Mouse (Mus musculus): Measurements from ENCODE around the gene Hps3. TPM values are rescaled to one million over a fixed set of nuclear protein-coding genes. Genes with fewer than 3 reads are reported as not detected.

Hps3 gene
- polyA plus RNA-seq, 1 experiment = 41.6 TPM

DNA sequence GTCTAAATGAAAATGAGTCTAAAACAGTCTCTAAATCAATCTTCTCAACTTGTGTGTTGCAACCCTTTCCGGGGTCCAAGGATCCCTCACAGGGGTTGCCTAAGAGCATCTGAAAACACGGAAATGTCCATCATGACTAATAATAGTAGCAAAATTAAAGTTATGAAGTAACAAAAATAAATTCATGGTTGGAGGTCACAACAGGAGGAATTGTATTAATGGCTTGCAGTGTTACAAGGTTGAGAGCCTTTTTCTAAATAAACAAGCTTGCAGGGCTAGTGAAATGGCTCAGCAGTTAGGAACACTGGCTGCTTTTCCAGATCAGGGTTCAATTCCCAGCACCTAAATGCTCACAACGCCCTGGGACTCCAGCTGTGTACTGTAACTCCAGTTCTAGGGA lies 45.1 kb downstream of the Hps3 start:
- no peak for DNase-seq
- TF ChIP-seq CTCF (IDR thresholded peaks at IDR 0.05; ENCODE audit: borderline replicate concordance, control insufficient read depth, extremely low read depth, insufficient read depth, low read length, poor library complexity) = no peak
- no peak for TF ChIP-seq POLR2A (IDR thresholded peaks at IDR 0.05; ENCODE audit: control insufficient read depth, extremely low read depth, insufficient read depth, low read length, poor library complexity)

DNA sequence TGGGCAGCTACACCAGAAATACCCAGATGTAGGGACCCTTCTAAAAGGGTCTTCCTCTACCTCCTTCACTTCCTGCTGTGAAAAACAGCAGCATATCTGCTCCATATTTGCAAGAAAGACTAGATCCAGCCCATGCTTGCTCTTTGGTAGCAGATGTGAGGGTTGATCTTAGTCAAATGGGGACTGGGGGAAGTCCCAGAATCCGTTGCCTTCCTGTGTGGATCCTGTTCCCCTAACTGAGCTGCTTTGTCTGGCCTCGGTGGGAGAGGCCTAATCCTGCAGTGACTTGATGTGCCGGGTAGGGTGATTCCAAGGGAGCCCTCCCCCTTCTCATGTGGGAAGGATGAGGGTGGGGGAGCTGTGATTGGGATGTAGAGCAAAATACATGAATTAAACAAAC lies 49.0 kb downstream of the Hps3 start:
- TF ChIP-seq POLR2A (IDR thresholded peaks at IDR 0.05; ENCODE audit: control insufficient read depth, extremely low read depth, insufficient read depth, low read length, poor library complexity) (no peak), CTCF (IDR thresholded peaks at IDR 0.05; ENCODE audit: borderline replicate concordance, control insufficient read depth, extremely low read depth, insufficient read depth, low read length, poor library complexity) (no peak)
- no peaks in the 10 kb centered on the region for H3K36me3 ChIP-seq (ENCODE audit: control insufficient read depth, insufficient read depth, low read length)
- no peak overlapping the region for H3K4me3 ChIP-seq (ENCODE audit: control insufficient read depth, insufficient read depth, low read length)
- DNase-seq = no peak
- H3K27me3 ChIP-seq (ENCODE audit: control insufficient read depth, insufficient read depth, low read length) = no peaks in the 10 kb centered on the region
- H3K27ac ChIP-seq (ENCODE audit: control insufficient read depth, insufficient read depth, low read length) = no peak overlapping the region
- no peaks in the 10 kb centered on the region for H3K4me1 ChIP-seq (replicated peaks; ENCODE audit: control insufficient read depth, insufficient read depth, low read length)
- 72% methylated on average over 3 of the region's 3 CpGs for WGBS

More for the DNA sequence above, 45.1 kb downstream of the Hps3 start:
- no peak overlapping the region for H3K4me3 ChIP-seq (ENCODE audit: control insufficient read depth, insufficient read depth, low read length)
- H3K27ac ChIP-seq (ENCODE audit: control insufficient read depth, insufficient read depth, low read length) = no peak overlapping the region
- H3K27me3 ChIP-seq (ENCODE audit: control insufficient read depth, insufficient read depth, low read length) = no peaks in the 10 kb centered on the region
- no peaks in the 10 kb centered on the region for H3K36me3 ChIP-seq (ENCODE audit: control insufficient read depth, insufficient read depth, low read length)
- WGBS = 93% methylated on average over 3 of the region's 3 CpGs
- no peaks in the 10 kb centered on the region for H3K4me1 ChIP-seq (replicated peaks; ENCODE audit: control insufficient read depth, insufficient read depth, low read length)

DNA sequence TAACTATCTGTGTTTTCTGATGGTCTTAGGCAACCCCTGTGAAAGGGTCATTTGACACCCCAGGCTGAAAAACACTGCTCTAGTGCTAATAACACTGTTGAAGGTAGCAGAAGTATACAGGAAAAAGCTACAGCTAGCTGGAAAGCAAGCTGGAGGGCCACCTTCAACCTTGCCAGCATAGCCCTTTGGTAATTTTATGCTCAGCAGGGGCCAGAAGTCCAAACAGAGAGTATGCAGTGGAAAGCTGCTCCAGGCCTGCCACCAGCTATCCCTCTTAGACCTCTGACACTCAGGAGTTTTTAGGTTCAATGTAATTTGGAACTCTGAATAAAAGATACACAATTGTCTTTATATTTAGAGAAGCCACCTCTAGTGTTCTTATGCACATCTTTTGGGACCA lies 52.3 kb downstream of the Hps3 start:
- H3K27me3 ChIP-seq (ENCODE audit: control insufficient read depth, insufficient read depth, low read length) = no peaks in the 10 kb centered on the region
- no peaks in the 10 kb centered on the region for H3K36me3 ChIP-seq (ENCODE audit: control insufficient read depth, insufficient read depth, low read length)
- DNase-seq = no peak
- H3K4me3 ChIP-seq (ENCODE audit: control insufficient read depth, insufficient read depth, low read length) = no peak overlapping the region
- TF ChIP-seq CTCF (IDR thresholded peaks at IDR 0.05; ENCODE audit: borderline replicate concordance, control insufficient read depth, extremely low read depth, insufficient read depth, low read length, poor library complexity) (no peak), POLR2A (IDR thresholded peaks at IDR 0.05; ENCODE audit: control insufficient read depth, extremely low read depth, insufficient read depth, low read length, poor library complexity) (no peak)
- H3K4me1 ChIP-seq (replicated peaks; ENCODE audit: control insufficient read depth, insufficient read depth, low read length) = no peaks in the 10 kb centered on the region
- H3K27ac ChIP-seq (ENCODE audit: control insufficient read depth, insufficient read depth, low read length) = no peak overlapping the region

- Histone ChIP-seq H3K4me3 (ENCODE audit: control insufficient read depth, insufficient read depth, low read length) (no peak overlapping the region), H3K27ac (ENCODE audit: control insufficient read depth, insufficient read depth, low read length) (no peak overlapping the region), H3K36me3 (ENCODE audit: control insufficient read depth, insufficient read depth, low read length) (no peaks in the 10 kb centered on the region), H3K27me3 (ENCODE audit: control insufficient read depth, insufficient read depth, low read length) (no peaks in the 10 kb centered on the region), H3K4me1 (replicated peaks; ENCODE audit: control insufficient read depth, insufficient read depth, low read length) (no peaks in the 10 kb centered on the region)
- no peak for TF ChIP-seq POLR2A (IDR thresholded peaks at IDR 0.05; ENCODE audit: control insufficient read depth, extremely low read depth, insufficient read depth, low read length, poor library complexity)
- no peak for TF ChIP-seq CTCF (IDR thresholded peaks at IDR 0.05; ENCODE audit: borderline replicate concordance, control insufficient read depth, extremely low read depth, insufficient read depth, low read length, poor library complexity)
- WGBS = 93% methylated on average over 2 of the region's 2 CpGs
- no peak for DNase-seq
These were observed 54.0 kb downstream of the Hps3 start for GRCm38 (mm10) chr3:19981156-19981555.

DNA sequence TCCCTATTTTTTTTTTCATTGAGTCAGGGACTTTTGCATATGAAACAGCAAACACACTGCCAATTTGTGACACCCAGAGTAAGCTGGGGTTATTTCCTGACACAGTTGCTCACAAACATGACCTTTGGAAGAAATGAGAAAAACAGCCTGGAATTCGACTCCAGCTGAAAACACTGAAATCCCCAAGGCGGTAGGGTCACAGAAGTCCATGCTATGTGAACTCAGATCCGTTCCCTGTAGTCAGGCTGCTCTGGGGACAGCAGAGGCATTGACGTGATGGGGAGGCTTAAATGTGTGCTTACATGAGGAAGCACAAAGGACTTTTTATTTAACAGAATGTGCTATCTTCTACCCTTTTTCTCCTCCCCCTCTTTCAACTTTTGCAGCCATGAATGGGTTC lies 56.6 kb downstream of the Hps3 start:
- TF ChIP-seq CTCF (IDR thresholded peaks at IDR 0.05; ENCODE audit: borderline replicate concordance, control insufficient read depth, extremely low read depth, insufficient read depth, low read length, poor library complexity) (no peak), POLR2A (IDR thresholded peaks at IDR 0.05; ENCODE audit: control insufficient read depth, extremely low read depth, insufficient read depth, low read length, poor library complexity) (no peak)
- H3K4me1 ChIP-seq (replicated peaks; ENCODE audit: control insufficient read depth, insufficient read depth, low read length) = no peaks in the 10 kb centered on the region
- no peak overlapping the region for H3K27ac ChIP-seq (ENCODE audit: control insufficient read depth, insufficient read depth, low read length)
- H3K36me3 ChIP-seq (ENCODE audit: control insufficient read depth, insufficient read depth, low read length) = no peaks in the 10 kb centered on the region
- 87% methylated on average over 4 of the region's 4 CpGs for WGBS
- no peak for DNase-seq
- no peak overlapping the region for H3K4me3 ChIP-seq (ENCODE audit: control insufficient read depth, insufficient read depth, low read length)
- H3K27me3 ChIP-seq (ENCODE audit: control insufficient read depth, insufficient read depth, low read length) = no peaks in the 10 kb centered on the region

DNA sequence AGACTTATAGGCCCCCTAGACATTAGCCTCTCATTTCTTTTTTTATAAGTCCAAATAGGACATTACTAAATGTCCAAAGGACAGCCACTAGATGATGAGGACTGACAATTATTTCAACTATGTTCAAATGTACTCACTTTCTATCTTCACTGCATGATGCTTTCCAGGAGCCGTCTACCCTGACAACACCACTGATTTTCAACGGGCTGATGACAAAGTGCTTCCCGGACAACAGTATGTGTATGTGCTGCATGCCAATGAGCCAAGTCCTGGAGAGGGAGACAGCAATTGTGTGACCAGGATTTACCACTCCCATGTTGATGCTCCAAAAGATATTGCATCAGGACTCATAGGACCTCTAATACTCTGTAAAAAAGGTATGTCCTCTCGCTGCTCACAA lies 69.0 kb downstream of the Hps3 start:
- 93% methylated on average over 4 of the region's 4 CpGs for WGBS
- Histone ChIP-seq H3K4me1 (replicated peaks; ENCODE audit: control insufficient read depth, insufficient read depth, low read length) (no peaks in the 10 kb centered on the region), H3K27ac (ENCODE audit: control insufficient read depth, insufficient read depth, low read length) (no peak overlapping the region), H3K4me3 (ENCODE audit: control insufficient read depth, insufficient read depth, low read length) (no peak overlapping the region), H3K36me3 (ENCODE audit: control insufficient read depth, insufficient read depth, low read length) (no peaks in the 10 kb centered on the region), H3K27me3 (ENCODE audit: control insufficient read depth, insufficient read depth, low read length) (no peaks in the 10 kb centered on the region)
- no peak for DNase-seq
- no peak for TF ChIP-seq CTCF (IDR thresholded peaks at IDR 0.05; ENCODE audit: borderline replicate concordance, control insufficient read depth, extremely low read depth, insufficient read depth, low read length, poor library complexity)
- TF ChIP-seq POLR2A (IDR thresholded peaks at IDR 0.05; ENCODE audit: control insufficient read depth, extremely low read depth, insufficient read depth, low read length, poor library complexity) = no peak

- Histone ChIP-seq H3K4me3 (ENCODE audit: control insufficient read depth, insufficient read depth, low read length) (no peak overlapping the region), H3K36me3 (ENCODE audit: control insufficient read depth, insufficient read depth, low read length) (no peaks in the 10 kb centered on the region), H3K27ac (ENCODE audit: control insufficient read depth, insufficient read depth, low read length) (no peak overlapping the region), H3K27me3 (ENCODE audit: control insufficient read depth, insufficient read depth, low read length) (no peaks in the 10 kb centered on the region), H3K4me1 (replicated peaks; ENCODE audit: control insufficient read depth, insufficient read depth, low read length) (no peaks in the 10 kb centered on the region)
- 94% methylated on average over 5 of the region's 5 CpGs for WGBS
- TF ChIP-seq CTCF (IDR thresholded peaks at IDR 0.05; ENCODE audit: borderline replicate concordance, control insufficient read depth, extremely low read depth, insufficient read depth, low read length, poor library complexity) = no peak
- no peak for TF ChIP-seq POLR2A (IDR thresholded peaks at IDR 0.05; ENCODE audit: control insufficient read depth, extremely low read depth, insufficient read depth, low read length, poor library complexity)
- no peak for DNase-seq
These were observed 69.9 kb downstream of the Hps3 start for GRCm38 (mm10) chr3:19965239-19965638.
